Mouse (Mus musculus): ENCODE results near the gene Slc25a11.

Slc25a11 gene

GRCm38 (mm10) chr11:70650322-70651175 lies 3.3 kb upstream of the Slc25a11 start:
- no peak for DNase-seq (ENCODE audit: low spot score)

GRCm38 (mm10) chr11:70649185-70649734 lies 2.0 kb upstream of the Slc25a11 start:
- DNase-seq (ENCODE audit: low spot score) = no peak

- DNase-seq (ENCODE audit: low spot score) = peak; percentile 70
Observed at GRCm38 (mm10) chr11:70648512-70648911, 1.2 kb upstream of the Slc25a11 start.

DNA sequence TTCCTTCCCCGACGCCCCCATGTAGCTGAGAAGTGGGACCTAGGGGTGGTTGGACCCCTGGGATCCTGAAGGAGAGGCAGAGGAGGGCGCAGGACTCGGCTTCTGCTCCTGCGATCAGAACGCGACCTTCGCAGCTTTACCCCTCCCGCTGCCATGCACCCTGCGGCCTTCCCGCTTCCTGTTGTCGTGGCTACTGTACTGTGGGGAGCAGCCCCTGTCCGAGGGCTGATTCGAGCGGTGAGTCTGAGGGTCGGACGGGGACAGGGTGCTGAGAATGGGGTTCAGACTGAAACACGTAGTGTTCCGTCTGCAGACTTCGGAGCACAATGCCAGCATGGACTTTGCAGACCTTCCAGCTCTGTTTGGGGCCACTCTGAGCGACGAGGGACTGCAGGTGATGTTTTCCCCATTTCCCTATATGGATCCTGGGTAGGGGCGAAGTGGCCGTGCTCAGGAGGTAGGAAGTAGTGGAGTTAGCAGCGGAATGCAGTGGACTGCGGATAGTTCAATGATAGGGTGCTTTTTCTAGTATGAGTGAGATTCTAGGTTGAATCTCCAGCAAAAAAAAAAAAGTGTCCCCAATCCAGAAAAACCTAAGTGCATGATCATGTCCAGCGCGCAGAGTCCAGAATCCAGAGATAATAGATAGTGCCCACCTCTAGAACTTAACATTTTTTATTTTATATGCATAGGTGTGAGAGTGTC lies 589 bp upstream of the Slc25a11 start:
- DNase-seq (ENCODE audit: low spot score) = no peak

GRCm38 (mm10) chr11:70646259-70646555 lies 1.1 kb downstream of the Slc25a11 start:
- no peak for DNase-seq (ENCODE audit: low spot score)

- DNase-seq (ENCODE audit: low spot score) = no peak
Observed at GRCm38 (mm10) chr11:70645461-70646258, 1.6 kb downstream of the Slc25a11 start.

- DNase-seq (ENCODE audit: low spot score) = no peak
Observed at GRCm38 (mm10) chr11:70644564-70645103, 2.6 kb downstream of the Slc25a11 start.

GRCm38 (mm10) chr11:70643051-70643450 lies 4.2 kb downstream of the Slc25a11 start:
- no peak for DNase-seq (ENCODE audit: low spot score)

DNA sequence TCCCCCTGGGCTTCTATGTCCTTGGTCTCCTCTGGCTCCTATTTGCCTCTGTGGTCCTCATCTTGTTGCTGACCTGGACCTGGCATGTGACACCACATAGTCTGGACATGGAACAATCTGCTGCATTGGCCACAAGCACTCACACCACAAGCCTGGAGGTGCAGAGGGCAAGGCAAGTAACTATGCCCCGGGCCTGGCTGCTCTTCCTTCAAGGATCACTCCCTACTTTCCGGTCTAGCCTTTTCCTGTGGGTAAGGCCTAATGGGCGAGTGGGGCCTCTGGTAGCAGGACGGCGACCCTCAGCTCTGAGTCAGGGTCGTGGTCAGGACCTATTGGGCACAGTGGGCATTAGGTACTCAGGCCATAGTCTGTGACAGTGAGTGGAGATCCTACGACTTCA lies 6.0 kb downstream of the Slc25a11 start:
- DNase-seq (ENCODE audit: low spot score) = no peak

DNA sequence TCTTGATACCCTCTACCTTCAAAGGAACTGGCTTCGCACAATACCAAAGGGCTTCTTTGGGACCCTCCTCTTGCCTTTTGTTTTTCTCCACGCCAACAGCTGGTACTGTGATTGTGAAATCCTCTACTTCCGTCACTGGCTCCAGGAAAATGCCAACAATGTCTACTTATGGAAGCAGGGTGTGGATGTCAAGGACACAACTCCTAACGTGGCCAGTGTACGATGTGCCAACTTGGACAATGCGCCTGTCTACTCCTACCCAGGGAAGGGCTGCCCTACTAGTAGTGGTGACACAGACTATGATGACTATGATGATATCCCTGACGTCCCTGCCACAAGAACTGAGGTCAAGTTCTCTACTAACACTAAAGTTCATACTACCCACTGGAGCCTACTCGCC lies 7.3 kb downstream of the Slc25a11 start:
- no peak for DNase-seq (ENCODE audit: low spot score)

DNA sequence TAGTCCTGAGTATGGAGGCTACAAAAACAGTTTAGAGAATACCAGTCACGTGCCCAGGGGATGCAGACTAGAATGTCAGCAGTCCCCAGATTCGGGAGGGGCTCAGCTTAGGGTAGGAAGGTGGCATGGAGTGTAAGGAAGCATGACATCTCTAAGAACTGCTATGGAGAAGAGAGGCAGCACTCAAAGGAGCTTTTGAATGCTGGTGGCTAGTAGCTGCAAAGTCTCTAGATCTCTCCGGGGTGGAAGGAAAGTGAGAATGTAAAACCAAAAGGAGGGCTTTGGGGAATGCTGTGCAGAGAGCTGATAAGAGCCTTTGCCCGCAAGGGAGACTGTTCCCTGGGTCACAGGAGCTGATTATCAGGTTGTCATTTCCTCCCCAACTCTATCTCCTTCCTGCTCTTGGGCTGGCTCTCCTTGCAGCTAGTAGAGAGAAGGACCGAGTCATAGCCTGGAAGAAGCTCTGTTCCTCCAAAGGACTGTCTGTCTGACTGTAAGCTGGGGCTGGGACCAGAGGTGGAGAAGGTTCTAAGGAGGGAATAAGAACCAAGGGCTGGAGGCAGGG lies 8.5 kb downstream of the Slc25a11 start, which contains the start of gene Gp1ba:
TSS of gene Gp1ba (plus strand) at position 409 of the 565 bp plus-strand sequence.
- DNase-seq (ENCODE audit: low spot score) = peak; percentile 66

DNA sequence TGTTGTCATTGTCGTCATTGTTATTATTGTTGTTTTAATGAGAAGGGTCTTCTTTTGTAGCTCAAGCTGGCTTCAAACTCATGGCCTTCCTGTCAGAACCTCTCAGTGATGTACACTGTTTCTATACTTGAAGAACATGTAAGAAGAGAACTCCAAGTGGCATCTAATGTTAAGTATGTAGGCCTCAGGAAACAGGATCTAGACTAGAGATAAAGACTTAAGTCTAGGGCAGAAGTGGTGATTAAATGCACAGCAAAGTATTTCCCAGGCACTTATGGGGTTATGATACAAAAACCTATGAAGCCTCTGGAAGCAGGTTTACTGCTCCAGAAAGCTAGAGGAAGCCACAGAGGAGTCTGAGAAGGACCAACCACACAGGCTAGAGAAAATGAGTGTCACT lies 9.0 kb downstream of the Slc25a11 start:
- no peak for DNase-seq (ENCODE audit: low spot score)

- DNase-seq (ENCODE audit: low spot score) = no peak
Observed at GRCm38 (mm10) chr11:70637764-70638163, 9.5 kb downstream of the Slc25a11 start.

GRCm38 (mm10) chr11:70635601-70636000 lies 11.7 kb downstream of the Slc25a11 start:
- DNase-seq (ENCODE audit: low spot score) = no peak

- DNase-seq (ENCODE audit: low spot score) = no peak
Observed at GRCm38 (mm10) chr11:70630129-70630528, 17.1 kb downstream of the Slc25a11 start.

GRCm38 (mm10) chr11:70629557-70629956 lies 17.7 kb downstream of the Slc25a11 start:
- DNase-seq (ENCODE audit: low spot score) = no peak

- no peak for DNase-seq (ENCODE audit: low spot score)
Observed at GRCm38 (mm10) chr11:70628431-70628830, 18.8 kb downstream of the Slc25a11 start.

DNA sequence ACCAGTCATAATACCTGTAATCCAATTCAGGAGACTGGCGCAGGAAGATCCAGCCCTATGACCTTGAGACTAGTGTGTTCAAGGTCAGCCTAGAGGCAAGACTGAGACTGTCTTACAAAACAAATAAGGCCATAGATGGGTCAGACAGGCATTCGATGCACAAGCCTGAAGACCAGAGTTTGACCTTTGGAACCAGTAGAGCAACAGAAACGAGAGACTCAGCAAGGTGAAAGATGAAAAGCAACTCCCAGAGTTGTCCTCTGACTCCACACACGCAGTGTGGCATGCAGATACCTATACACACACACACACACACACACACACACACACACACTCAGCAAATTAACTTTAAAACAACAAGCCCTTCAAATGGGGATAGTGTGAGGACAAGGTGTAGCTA lies 20.4 kb downstream of the Slc25a11 start:
- DNase-seq (ENCODE audit: low spot score) = no peak

DNA sequence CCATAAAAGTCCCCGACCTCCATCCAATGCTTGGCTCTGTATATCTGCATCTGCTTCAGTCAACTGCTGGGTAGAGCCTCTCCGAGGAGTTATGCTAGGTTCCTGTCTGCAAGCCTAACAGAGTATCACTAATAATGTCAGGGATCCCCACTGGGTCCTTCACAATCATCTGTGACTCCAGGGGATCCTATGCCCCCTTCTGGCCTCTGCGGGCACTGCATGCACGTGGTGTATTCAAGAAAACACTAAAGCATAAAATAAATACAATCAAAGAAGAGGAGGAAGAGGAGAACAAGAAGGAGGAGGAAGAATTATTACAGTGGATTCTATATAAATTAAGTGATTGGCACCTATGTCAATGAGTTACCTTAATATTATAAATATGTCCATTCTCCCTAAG lies 21.8 kb downstream of the Slc25a11 start:
- DNase-seq (ENCODE audit: low spot score) = peak; percentile 62

- no peak for DNase-seq (ENCODE audit: low spot score)
Observed at GRCm38 (mm10) chr11:70623053-70623742, 24.1 kb downstream of the Slc25a11 start.

Measured in c-Kit-positive CD71-positive TER-119-positive erythroid progenitor cells, embryonic 14.5 days (primary cell).